Mouse (Mus musculus) limb, embryonic 11.5 days (tissue): ENCODE measurements around the gene Itpr3. TPM values are rescaled to one million over a fixed set of nuclear protein-coding genes. Genes with fewer than 3 reads are reported as not detected.

ENCODE experiments used
- ATAC-seq: fragments of 200-750 bp; cut with Nextera tagmentation; 2 replicates; pipeline ENCODE4 v1.8.0; 2017; ENCODE audit warnings: low read depth; ENCODE audit not compliant: insufficient number of reproducible peaks, low FRiP score, low TSS enrichment
- DNase-seq: peaks from one replicate; pipeline ENCODE4 v3.0.0-alpha.2; 2015; ENCODE audit warnings: low spot score
- H3K27ac ChIP-seq: fragments of 300-500 bp; sonication (generic); replicated peaks from 2 replicates; pipeline ENCODE4 v1.5.1; 2014; ENCODE audit warnings: low read depth, mild to moderate bottlenecking, low read length
- H3K27me3 ChIP-seq: fragments of 300-500 bp; sonication (generic); 2 replicates; pipeline ENCODE4 v1.6.1; 2014; ENCODE audit warnings: mild to moderate bottlenecking, low read length, mixed read lengths; ENCODE audit not compliant: control insufficient read depth, insufficient read depth
- H3K36me3 ChIP-seq: fragments of 300-500 bp; sonication (generic); 2 replicates; pipeline ENCODE4 v1.6.1; 2014; ENCODE audit warnings: mild to moderate bottlenecking, low read length, moderate library complexity, mixed read lengths; ENCODE audit not compliant: control insufficient read depth, insufficient read depth
- H3K4me1 ChIP-seq: fragments of 300-500 bp; sonication (generic); 2 replicates; pipeline ENCODE4 v1.6.1; 2014; ENCODE audit warnings: low read length, mixed read lengths; ENCODE audit not compliant: control insufficient read depth, insufficient read depth
- H3K4me2 ChIP-seq: fragments of 300-500 bp; sonication (generic); 2 replicates; pipeline ENCODE4 v1.6.1; 2014; ENCODE audit warnings: low read depth, mild to moderate bottlenecking, moderate library complexity; ENCODE audit not compliant: severe bottlenecking
- H3K4me3 ChIP-seq: fragments of 300-500 bp; sonication (generic); 2 replicates; pipeline ENCODE4 v1.5.1; 2014; ENCODE audit warnings: low read depth, low read length
- H3K9ac ChIP-seq: fragments of 300-500 bp; sonication (generic); 2 replicates; pipeline ENCODE4 v1.6.1; 2014; ENCODE audit warnings: mild to moderate bottlenecking, low read length
- H3K9me3 ChIP-seq: fragments of 300-500 bp; sonication (generic); 2 replicates; pipeline ENCODE4 v1.6.1; 2016; ENCODE audit warnings: low read length; ENCODE audit not compliant: control insufficient read depth
- WGBS: fragments of 180-500 bp; shearing (Covaris S2); extraction: QIAGEN DNeasy Blood & Tissue Kit; methylation state at CpG from one replicate; pipeline ENCODE4 v1.1.7; 2014; 5-methylcytosine and 5-hydroxymethylcytosine counted together
- polyA plus RNA-seq: library from polyadenylated mRNA; unstranded; fragments of >200 nt; fragmentation: Nextera tagmentation; extraction: Ambion mirVana; gene quantifications from 2 replicates; pipeline ENCODE4 v1.2.1, GENCODE M21; 2014

The Itpr3 gene
- polyA plus RNA-seq, 1 experiment from 2014 or later = 3.0 TPM

GRCm38 (mm10) chr17:27121266-27121665, 64.2 kb downstream of the Itpr3 start:
- 53% methylated on average over 14 of the region's 14 CpGs for WGBS
- no peaks in the 10 kb centered on the region for H3K9me3 ChIP-seq
- H3K4me1 ChIP-seq = peaks cover 8% of the 10 kb centered on the region
- no peaks in the 10 kb centered on the region for H3K27me3 ChIP-seq
- H3K36me3 ChIP-seq = peaks cover 22% of the 10 kb centered on the region
- H3K4me2 ChIP-seq = no peak overlapping the region
- no peak overlapping the region for H3K27ac ChIP-seq
- no peak for DNase-seq
- H3K4me3 ChIP-seq = no peak overlapping the region
- H3K9ac ChIP-seq = no peak overlapping the region
- no peak for ATAC-seq

GRCm38 (mm10) chr17:27121781-27122180, 64.7 kb downstream of the Itpr3 start:
- peaks cover 8% of the 10 kb centered on the region for H3K4me1 ChIP-seq
- no peak overlapping the region for H3K4me3 ChIP-seq
- no peak for ATAC-seq
- H3K9ac ChIP-seq = no peak overlapping the region
- 79% methylated on average over 7 of the region's 7 CpGs for WGBS
- no peaks in the 10 kb centered on the region for H3K9me3 ChIP-seq
- H3K4me2 ChIP-seq = no peak overlapping the region
- H3K27me3 ChIP-seq = no peaks in the 10 kb centered on the region
- no peak overlapping the region for H3K27ac ChIP-seq
- H3K36me3 ChIP-seq = peaks cover 22% of the 10 kb centered on the region
- no peak for DNase-seq

- Histone ChIP-seq H3K36me3 (peaks cover 21% of the 10 kb centered on the region), H3K4me1 (peaks cover 8% of the 10 kb centered on the region), H3K9me3 (no peaks in the 10 kb centered on the region), H3K4me2 (no peak overlapping the region), H3K27me3 (no peaks in the 10 kb centered on the region), H3K4me3 (no peak overlapping the region), H3K9ac (no peak overlapping the region), H3K27ac (no peak overlapping the region)
- 92% methylated on average over 11 of the region's 11 CpGs for WGBS
- DNase-seq = no peak
- ATAC-seq = no peak
These were observed 65.6 kb downstream of the Itpr3 start for GRCm38 (mm10) chr17:27122701-27123100.

DNA sequence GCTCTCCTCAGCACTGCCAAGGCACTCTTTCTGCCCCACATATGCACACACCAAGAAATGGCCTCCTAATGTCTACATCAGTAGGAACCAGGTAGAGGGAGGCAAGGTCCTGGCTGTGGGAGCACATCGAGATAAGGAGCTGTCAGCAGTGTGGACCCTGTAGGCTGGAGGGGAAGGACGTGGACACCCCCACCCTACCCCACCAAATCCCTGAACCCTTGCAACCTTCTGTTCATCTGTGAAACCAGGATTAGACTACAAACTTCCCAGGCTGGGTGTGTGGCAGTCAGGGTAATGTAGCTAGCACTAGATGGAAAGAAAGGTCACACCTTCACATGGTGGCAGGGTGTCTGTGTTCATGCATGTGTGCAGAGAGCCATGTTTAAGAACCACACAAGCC, 66.0 kb downstream of the Itpr3 start:
- H3K27ac ChIP-seq = no peak overlapping the region
- no peak overlapping the region for H3K4me3 ChIP-seq
- ATAC-seq (no peak), DNase-seq (no peak)
- H3K9me3 ChIP-seq = no peaks in the 10 kb centered on the region
- no peaks in the 10 kb centered on the region for H3K27me3 ChIP-seq
- H3K36me3 ChIP-seq = peaks cover 20% of the 10 kb centered on the region
- peaks cover 8% of the 10 kb centered on the region for H3K4me1 ChIP-seq
- H3K9ac ChIP-seq = no peak overlapping the region
- no peak overlapping the region for H3K4me2 ChIP-seq
- WGBS = 95% methylated on average over 2 of the region's 2 CpGs

GRCm38 (mm10) chr17:27123813-27124375, 66.8 kb downstream of the Itpr3 start:
- H3K9me3 ChIP-seq = no peaks in the 10 kb centered on the region
- H3K27ac ChIP-seq = no peak overlapping the region
- WGBS = 91% methylated on average over 7 of the region's 7 CpGs
- DNase-seq = no peak
- H3K4me1 ChIP-seq = peaks cover 8% of the 10 kb centered on the region
- H3K4me3 ChIP-seq = no peak overlapping the region
- no peaks in the 10 kb centered on the region for H3K27me3 ChIP-seq
- H3K9ac ChIP-seq = no peak overlapping the region
- no peak overlapping the region for H3K4me2 ChIP-seq
- peaks cover 20% of the 10 kb centered on the region for H3K36me3 ChIP-seq
- ATAC-seq = no peak

GRCm38 (mm10) chr17:27125185-27125584, 68.1 kb downstream of the Itpr3 start:
- no peaks in the 10 kb centered on the region for H3K9me3 ChIP-seq
- no peak overlapping the region for H3K9ac ChIP-seq
- no peak overlapping the region for H3K4me3 ChIP-seq
- no peaks in the 10 kb centered on the region for H3K27me3 ChIP-seq
- peaks cover 20% of the 10 kb centered on the region for H3K36me3 ChIP-seq
- H3K4me2 ChIP-seq = no peak overlapping the region
- no peak overlapping the region for H3K27ac ChIP-seq
- 34% methylated on average over 12 of the region's 12 CpGs for WGBS
- DNase-seq (peak; percentile 89), ATAC-seq (no peak)
- H3K4me1 ChIP-seq = peaks cover 16% of the 10 kb centered on the region

GRCm38 (mm10) chr17:27125669-27126202, 68.6 kb downstream of the Itpr3 start:
- H3K27me3 ChIP-seq = no peaks in the 10 kb centered on the region
- no peak overlapping the region for H3K9ac ChIP-seq
- H3K4me1 ChIP-seq = peaks cover 19% of the 10 kb centered on the region
- no peaks in the 10 kb centered on the region for H3K9me3 ChIP-seq
- peaks cover 20% of the 10 kb centered on the region for H3K36me3 ChIP-seq
- H3K4me3 ChIP-seq = no peak overlapping the region
- H3K4me2 ChIP-seq = no peak overlapping the region
- no peak for ATAC-seq
- 91% methylated on average over 11 of the region's 11 CpGs for WGBS
- DNase-seq = no peak
- H3K27ac ChIP-seq = no peak overlapping the region

GRCm38 (mm10) chr17:27126974-27127373, 69.9 kb downstream of the Itpr3 start:
- Histone ChIP-seq H3K36me3 (peaks cover 14% of the 10 kb centered on the region), H3K27ac (no peak overlapping the region), H3K4me3 (no peak overlapping the region), H3K4me1 (peaks cover 24% of the 10 kb centered on the region), H3K4me2 (no peak overlapping the region), H3K9ac (no peak overlapping the region), H3K9me3 (no peaks in the 10 kb centered on the region), H3K27me3 (no peaks in the 10 kb centered on the region)
- no peak for DNase-seq
- WGBS = 83% methylated on average over 10 of the region's 10 CpGs
- no peak for ATAC-seq

DNA sequence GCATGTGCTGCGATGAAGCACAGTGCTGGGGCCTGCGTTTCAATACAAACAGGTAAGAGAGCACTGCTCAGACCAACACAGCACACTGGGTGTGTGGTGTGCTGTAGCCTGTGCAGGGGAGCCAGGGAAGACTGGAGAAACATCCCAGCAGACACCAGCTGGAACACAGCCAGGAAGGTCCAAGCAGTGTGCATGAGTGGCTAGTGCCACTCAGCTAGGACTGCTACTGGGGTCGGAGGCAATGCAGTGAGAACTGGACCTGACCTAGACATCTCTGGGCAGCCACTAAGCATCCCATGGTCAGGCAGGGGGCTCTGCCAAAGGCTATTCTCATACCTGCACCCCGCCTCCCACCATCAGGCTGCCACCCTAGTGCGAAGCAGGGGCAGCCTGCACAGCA, 71.1 kb downstream of the Itpr3 start:
- no peak overlapping the region for H3K9ac ChIP-seq
- H3K9me3 ChIP-seq = no peaks in the 10 kb centered on the region
- H3K4me2 ChIP-seq = no peak overlapping the region
- no peak for ATAC-seq
- WGBS = 94% methylated on average over 5 of the region's 5 CpGs
- no peak for DNase-seq
- no peaks in the 10 kb centered on the region for H3K27me3 ChIP-seq
- no peak overlapping the region for H3K27ac ChIP-seq
- peaks cover 33% of the 10 kb centered on the region for H3K4me1 ChIP-seq
- no peak overlapping the region for H3K4me3 ChIP-seq
- H3K36me3 ChIP-seq = peaks cover 5% of the 10 kb centered on the region; the same call in 1 of the 2 replicates
